Mouse (Mus musculus): ENCODE data around the gene Gm8237. TPM values are rescaled to one million over a fixed set of nuclear protein-coding genes. Genes with fewer than 3 reads are reported as not detected.
"Not testable (repeated sequence)": the region's sequence is repeated elsewhere in the genome, so short reads cannot be mapped to it uniquely, and the experiment has no call there.

The Gm8237 gene
- 0.29 and 0.37 TPM in 2 replicates for polyA plus RNA-seq (2015; fragmentation: Nextera tagmentation; extraction: Ambion mirVana)

DNA sequence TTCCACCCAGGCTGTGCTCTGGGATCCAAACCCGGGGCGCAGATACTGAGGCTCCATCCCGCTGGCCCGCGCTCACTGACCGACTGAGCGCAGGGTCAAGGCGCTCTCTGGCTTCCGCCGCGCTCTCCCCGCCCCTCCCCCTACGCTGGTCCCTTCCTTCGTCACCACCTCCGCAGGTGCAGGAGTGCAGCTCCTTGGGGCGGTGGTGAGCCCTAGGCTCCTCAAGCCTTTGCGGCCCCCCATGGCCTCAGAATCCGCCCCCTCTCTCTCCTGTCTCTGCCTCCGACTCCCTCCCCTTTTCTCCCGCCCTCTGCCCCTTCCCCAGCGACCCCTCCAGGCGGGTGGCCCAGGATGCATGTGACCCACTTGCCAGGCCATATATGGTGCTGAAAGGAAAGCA is at the start of gene Gm8237:
Gene Gm8237 (minus strand): TSS at position 142 of the 400 bp plus-strand sequence.
- not testable (repeated sequence) for H3K4me1 ChIP-seq; ATAC-seq (ENCODE audit: insufficient number of reproducible peaks, low FRiP score, low TSS enrichment, low read depth); H3K9me3 ChIP-seq; H3K36me3 ChIP-seq; H3K27me3 ChIP-seq; H3K27ac ChIP-seq; H3K9ac ChIP-seq
- peak within 1 kb of the TSS; percentile 31 for H3K4me3 ChIP-seq
- H3K4me2 ChIP-seq, result peak within 1 kb of the TSS; percentile 54
- 1% methylated on average over 15 of the region's 22 CpGs for WGBS

DNA sequence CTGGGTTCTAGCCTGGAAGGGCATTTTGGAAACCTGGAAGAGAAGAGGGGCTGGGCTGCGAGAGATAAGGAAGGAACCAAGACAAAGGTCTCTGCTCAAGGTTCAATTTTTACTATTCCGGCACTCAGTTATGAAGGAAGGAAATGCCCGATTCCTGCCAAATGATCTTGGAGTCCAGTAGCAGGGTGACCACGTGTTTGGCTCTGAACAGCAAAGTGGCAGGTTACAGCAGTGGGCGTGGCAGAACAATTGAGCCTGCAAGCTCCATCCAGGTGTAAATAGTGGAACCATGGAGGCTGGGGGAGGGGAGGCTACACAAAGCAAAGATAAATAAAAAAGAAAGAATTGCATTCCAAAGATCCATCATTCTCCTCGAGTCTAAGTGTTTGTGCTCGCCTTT is 43.1 kb upstream of the Gm8237 start:
- not testable (repeated sequence) for H3K27me3 ChIP-seq; ATAC-seq (ENCODE audit: insufficient number of reproducible peaks, low FRiP score, low TSS enrichment, low read depth); H3K4me3 ChIP-seq; H3K36me3 ChIP-seq; H3K4me2 ChIP-seq; H3K9me3 ChIP-seq; H3K9ac ChIP-seq; H3K27ac ChIP-seq; H3K4me1 ChIP-seq
- 77% methylated on average over 7 of the region's 7 CpGs for WGBS

DNA sequence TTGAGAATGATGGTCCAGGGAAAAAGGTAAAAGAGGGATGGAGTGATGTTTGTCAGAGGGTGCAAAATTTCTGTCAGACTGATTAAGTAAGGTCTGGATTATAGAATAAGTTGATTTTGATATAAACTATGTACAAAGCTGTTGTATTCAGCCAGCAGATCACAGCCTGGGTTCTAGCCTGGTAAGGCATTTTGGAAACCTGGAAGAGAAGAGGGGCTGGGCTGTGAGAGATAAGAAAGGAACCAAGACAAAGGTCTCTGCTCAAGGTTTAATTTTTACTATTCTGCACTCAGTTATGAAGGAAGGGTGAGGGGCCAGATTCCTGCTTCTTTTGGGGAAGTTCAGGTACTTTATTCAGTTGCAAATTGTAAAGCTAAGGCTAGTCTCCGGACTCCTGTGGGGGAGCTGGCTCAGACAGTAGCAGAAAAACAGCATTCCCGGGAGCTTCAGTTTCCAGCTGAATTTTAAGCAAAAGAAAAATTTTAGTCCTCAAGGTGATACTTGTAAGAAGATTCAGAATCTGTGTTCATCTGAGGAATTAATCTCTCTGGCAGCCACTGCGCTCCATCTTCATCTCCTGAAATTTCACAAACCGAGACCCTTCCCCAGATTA is 38.3 kb upstream of the Gm8237 start:
- not testable (repeated sequence) for H3K27ac ChIP-seq; H3K4me1 ChIP-seq; H3K9ac ChIP-seq; H3K27me3 ChIP-seq; H3K4me2 ChIP-seq; ATAC-seq (ENCODE audit: insufficient number of reproducible peaks, low FRiP score, low TSS enrichment, low read depth); H3K36me3 ChIP-seq; H3K4me3 ChIP-seq; H3K9me3 ChIP-seq
- WGBS, result 77% methylated on average over 4 of the region's 4 CpGs

DNA sequence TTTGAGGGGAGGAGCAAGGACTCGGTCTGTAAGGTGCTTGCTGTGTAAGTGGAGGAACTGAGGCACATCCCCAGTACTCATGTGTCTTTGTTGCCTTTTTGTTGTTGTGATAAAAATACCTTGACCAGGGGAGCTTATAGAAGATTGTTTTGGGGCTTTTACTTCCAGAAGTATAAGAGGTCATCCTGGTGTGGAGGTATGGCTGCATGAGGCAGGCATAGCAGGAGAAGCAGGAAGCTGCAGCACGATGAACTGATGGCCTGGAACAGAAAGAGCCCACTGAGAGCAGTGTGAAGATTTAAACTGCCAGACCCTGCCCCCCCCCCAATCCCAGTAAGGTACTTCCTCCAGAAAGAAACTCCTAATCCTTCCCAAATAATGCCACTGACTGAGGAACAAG is 33.5 kb upstream of the Gm8237 start:
- H3K9ac ChIP-seq; H3K4me1 ChIP-seq; H3K27ac ChIP-seq; ATAC-seq (ENCODE audit: insufficient number of reproducible peaks, low FRiP score, low TSS enrichment, low read depth); H3K4me3 ChIP-seq; H3K9me3 ChIP-seq; H3K4me2 ChIP-seq; H3K36me3 ChIP-seq; H3K27me3 ChIP-seq: not testable (repeated sequence)
- 87% methylated on average over 2 of the region's 2 CpGs for WGBS

DNA sequence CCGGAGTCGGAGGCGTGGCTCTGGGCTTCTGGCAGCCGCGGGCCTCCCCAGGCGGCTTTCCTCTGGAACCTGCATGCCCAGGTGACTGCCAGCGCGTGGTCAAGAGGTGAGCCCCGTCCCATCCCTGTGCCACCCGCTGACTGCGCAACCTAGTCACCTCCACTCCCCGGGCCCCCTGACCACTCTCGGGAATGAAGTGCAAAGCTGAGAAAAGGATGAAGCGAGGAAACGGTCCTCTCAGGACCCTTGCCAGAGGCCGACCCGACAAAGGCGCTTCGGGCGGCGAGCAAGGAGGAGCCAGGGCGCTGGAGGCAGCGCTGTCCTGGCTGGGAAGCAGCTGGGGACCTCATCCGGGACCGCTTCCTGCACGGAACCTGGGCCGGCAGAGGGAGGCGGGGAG is 391 bp downstream of the Gm8237 start:
- not testable (repeated sequence) for H3K9ac ChIP-seq; H3K27ac ChIP-seq; H3K36me3 ChIP-seq; H3K4me1 ChIP-seq; H3K9me3 ChIP-seq; H3K27me3 ChIP-seq; ATAC-seq (ENCODE audit: insufficient number of reproducible peaks, low FRiP score, low TSS enrichment, low read depth)
- under 1% methylated on average over 25 of the region's 28 CpGs for WGBS
- Histone ChIP-seq H3K4me3 (peak overlapping the region; percentile 31), H3K4me2 (peak overlapping the region; percentile 54)

DNA sequence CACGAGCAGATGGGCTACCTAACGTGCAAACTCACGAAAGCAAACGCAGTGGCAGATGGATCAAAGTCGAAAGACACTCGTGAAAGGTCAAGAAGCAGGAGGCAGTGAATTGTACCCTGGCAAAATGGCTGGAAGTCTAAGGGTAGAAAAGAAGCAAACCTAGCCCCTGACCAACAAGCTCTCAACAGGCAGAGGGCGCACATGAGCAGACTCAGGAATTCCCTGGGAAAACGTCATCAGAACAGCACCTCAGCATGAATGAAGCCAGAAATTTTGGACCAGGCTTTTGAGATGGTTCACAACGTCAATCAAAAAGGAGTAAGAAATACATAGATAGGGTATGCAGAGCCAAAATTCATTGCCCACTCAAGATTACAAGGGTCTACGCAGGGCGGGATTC is 1.0 kb downstream of the Gm8237 start:
- not testable (repeated sequence) for H3K27me3 ChIP-seq; H3K36me3 ChIP-seq; H3K9ac ChIP-seq; ATAC-seq (ENCODE audit: insufficient number of reproducible peaks, low FRiP score, low TSS enrichment, low read depth); H3K27ac ChIP-seq; H3K4me2 ChIP-seq; H3K4me3 ChIP-seq; H3K9me3 ChIP-seq; H3K4me1 ChIP-seq
- 8% methylated on average over 8 of the region's 11 CpGs for WGBS

DNA sequence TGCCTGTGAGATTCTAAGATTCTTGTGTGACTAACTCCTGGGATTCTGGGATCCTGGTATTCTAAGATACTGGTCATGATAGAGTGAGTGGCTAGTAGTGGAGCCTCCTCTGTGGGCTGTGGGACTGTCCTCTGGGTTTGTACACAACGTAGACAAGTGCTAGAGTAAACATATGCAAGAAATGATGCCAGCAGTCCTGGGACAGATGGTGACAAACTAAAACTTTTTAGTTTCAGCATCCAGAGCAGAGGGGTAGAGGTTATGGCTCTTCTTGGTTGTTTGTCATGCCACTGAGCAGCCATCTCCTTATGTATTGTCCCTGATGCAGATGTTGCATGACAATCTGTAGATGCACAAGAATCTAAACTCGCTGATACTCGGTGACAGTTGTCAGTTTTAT is 24.3 kb downstream of the Gm8237 start:
- H3K4me1 ChIP-seq; H3K27me3 ChIP-seq; H3K36me3 ChIP-seq; H3K9me3 ChIP-seq; ATAC-seq (ENCODE audit: insufficient number of reproducible peaks, low FRiP score, low TSS enrichment, low read depth); H3K9ac ChIP-seq; H3K27ac ChIP-seq; H3K4me2 ChIP-seq; H3K4me3 ChIP-seq: not testable (repeated sequence)
- 83% methylated on average over 3 of the region's 3 CpGs for WGBS

DNA sequence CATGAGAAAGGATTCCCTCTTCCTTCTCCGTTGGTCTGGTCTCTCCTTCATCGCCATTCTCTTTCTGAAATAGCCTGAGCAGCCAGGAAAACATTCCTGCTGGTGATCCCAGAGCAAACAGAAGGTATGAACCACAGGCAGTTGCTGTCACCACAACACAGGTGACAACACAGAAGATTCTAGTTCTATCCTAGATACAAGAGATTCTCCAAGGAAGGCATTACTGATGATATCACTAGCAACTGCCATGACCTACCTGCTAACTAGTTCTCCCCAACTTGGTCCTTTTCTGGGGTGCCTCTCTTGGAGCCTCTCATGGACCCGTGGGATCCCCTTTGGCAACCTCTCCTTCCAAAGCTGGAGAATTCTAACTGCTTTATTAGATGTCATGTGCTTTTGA is 50.0 kb downstream of the Gm8237 start, which contains the start of gene Gm3424:
Gene Gm3424 (minus strand): TSS at position 101 of the 400 bp plus-strand sequence.
- H3K9me3 ChIP-seq, result not testable (repeated sequence)

DNA sequence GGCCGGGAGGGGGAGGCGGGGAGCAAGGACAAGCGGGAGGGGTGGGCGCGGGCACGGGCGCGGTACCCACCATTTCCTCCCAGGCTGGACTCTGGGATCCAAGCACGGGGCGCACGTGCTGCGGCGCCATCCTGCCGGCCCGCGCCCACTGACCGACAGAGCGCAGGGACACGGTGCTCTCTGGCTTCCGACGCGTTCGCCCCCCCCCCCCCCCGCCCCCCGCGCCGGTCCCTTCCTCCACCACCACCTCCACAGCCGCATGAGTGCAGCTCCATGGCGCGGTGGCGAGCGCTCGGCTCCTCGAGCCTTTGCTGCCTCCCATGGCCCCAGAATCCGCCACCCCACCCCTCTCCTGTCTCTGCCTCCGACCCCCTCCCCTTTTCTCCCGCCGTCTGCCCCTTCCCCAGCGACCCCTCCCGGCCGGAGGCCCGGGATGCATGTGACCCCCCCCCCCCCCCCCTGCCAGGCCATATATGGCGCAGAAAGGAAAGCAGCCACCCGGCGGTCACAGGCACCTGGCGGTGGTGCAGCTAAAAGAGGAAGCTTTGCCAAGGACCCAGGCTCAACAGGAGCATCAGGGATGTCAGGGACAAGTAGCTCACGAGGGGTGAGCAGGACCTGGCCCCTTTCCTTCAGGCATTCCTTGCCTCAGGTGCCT is 67.4 kb downstream of the Gm8237 start:
- not testable (repeated sequence) for ATAC-seq (ENCODE audit: insufficient number of reproducible peaks, low FRiP score, low TSS enrichment, low read depth); H3K27me3 ChIP-seq; H3K4me1 ChIP-seq; H3K4me2 ChIP-seq; H3K27ac ChIP-seq; H3K9me3 ChIP-seq; H3K36me3 ChIP-seq; H3K4me3 ChIP-seq; H3K9ac ChIP-seq
- WGBS, result no CpG with 5 or more reads among the region's 47 CpGs

More for the DNA sequence above, 50.0 kb downstream of the Gm8237 start, which contains the start of gene Gm3424:
- not testable (repeated sequence) for H3K4me1 ChIP-seq; H3K36me3 ChIP-seq; H3K4me2 ChIP-seq; H3K9ac ChIP-seq; H3K27me3 ChIP-seq; H3K4me3 ChIP-seq; H3K27ac ChIP-seq; ATAC-seq (ENCODE audit: insufficient number of reproducible peaks, low FRiP score, low TSS enrichment, low read depth)
- no CpG with 5 or more reads among the region's 3 CpGs for WGBS

Other genes starting within 250 kb of the Gm8237 start
- not detected in 2 replicates for gene Gm8265, start 247.4 kb downstream of the Gm8237 start, polyA plus RNA-seq (2015; fragmentation: Nextera tagmentation; extraction: Ambion mirVana)
- gene Gm9603, start 192.9 kb downstream of the Gm8237 start, polyA plus RNA-seq (2015; fragmentation: Nextera tagmentation; extraction: Ambion mirVana), result not detected in 2 replicates
- gene Gm3373, start 138.8 kb downstream of the Gm8237 start, polyA plus RNA-seq (2015; fragmentation: Nextera tagmentation; extraction: Ambion mirVana), result 0.19 and 0.46 TPM in 2 replicates
- 0.47 and 0.61 TPM in 2 replicates for gene Gm3383, start 72.4 kb downstream of the Gm8237 start, polyA plus RNA-seq (2015; fragmentation: Nextera tagmentation; extraction: Ambion mirVana)
- not detected in 2 replicates for gene Gm3424, start 50.1 kb downstream of the Gm8237 start, polyA plus RNA-seq (2015; fragmentation: Nextera tagmentation; extraction: Ambion mirVana)
- gene Gm3248, start 81.4 kb upstream of the Gm8237 start, polyA plus RNA-seq (2015; fragmentation: Nextera tagmentation; extraction: Ambion mirVana), result 0.29 and 0.35 TPM in 2 replicates
- not detected in 2 replicates for gene Gm3453, start 98.8 kb upstream of the Gm8237 start, polyA plus RNA-seq (2015; fragmentation: Nextera tagmentation; extraction: Ambion mirVana)
- not detected in 2 replicates for gene Gm6337, start 177.9 kb upstream of the Gm8237 start, polyA plus RNA-seq (2015; fragmentation: Nextera tagmentation; extraction: Ambion mirVana)
- gene Gm8206, start 213.6 kb upstream of the Gm8237 start, polyA plus RNA-seq (2015; fragmentation: Nextera tagmentation; extraction: Ambion mirVana), result 1.7 and 1.9 TPM in 2 replicates
- gene Gm3468, start 228.3 kb upstream of the Gm8237 start, polyA plus RNA-seq (2015; fragmentation: Nextera tagmentation; extraction: Ambion mirVana), result 1.3 and 1.4 TPM in 2 replicates
- not detected in 2 replicates for gene Gm3476, start 245.4 kb upstream of the Gm8237 start, polyA plus RNA-seq (2015; fragmentation: Nextera tagmentation; extraction: Ambion mirVana)